In genomic region chr17:45581567-45581983, GRCm38 (mm10) we compare ENCODE assay signal across 8 mouse cellular contexts. TPM values are rescaled to one million over a fixed set of nuclear protein-coding genes. Genes with fewer than 3 reads are reported as not detected.
A peak's percentile ranks its signal among the peaks of the same experiment; 100 is the strongest.
DNase-seq lines count a peak whose midpoint lies in the region; ATAC-seq and TF ChIP-seq lines count a peak whose summit lies in the region.

No protein-coding gene starts in this region.

- no peak for ATAC-seq in midbrain, embryonic 15.5 days (replicated peaks)
- ATAC-seq in activated CD4-positive, CD25-positive, alpha-beta regulatory T cell, adult 4 months = peak; percentile 83
- ATAC-seq in embryonic facial prominence, embryonic 13.5 days (ENCODE audit: insufficient number of reproducible peaks, insufficient read depth, low FRiP score, low TSS enrichment, low read depth) = no peak
- ATAC-seq in hindbrain, embryonic 15.5 days (ENCODE audit: low FRiP score, low read depth) = no peak
- no peak for ATAC-seq in midbrain, postnatal 0 days (ENCODE audit: low FRiP score)
- ATAC-seq in stomach, postnatal 0 days (ENCODE audit: low FRiP score, low TSS enrichment) = peak; percentile 37

- no peak overlapping the region for H3K4me2 ChIP-seq in midbrain, embryonic 15.5 days
- no peak overlapping the region for H3K4me2 ChIP-seq in embryonic facial prominence, embryonic 13.5 days
- no peak overlapping the region for H3K4me2 ChIP-seq in hindbrain, embryonic 15.5 days
- no peak overlapping the region for H3K4me2 ChIP-seq in midbrain, postnatal 0 days (ENCODE audit: low read depth, low read length, poor library complexity, severe bottlenecking)
- H3K4me2 ChIP-seq in stomach, postnatal 0 days (replicated peaks; ENCODE audit: low read depth) = 0 out of 2 replicates have a peak overlapping the region, but pooled peaks have one; percentile 25

- H3K27ac ChIP-seq in midbrain, embryonic 10.5 days (replicated peaks) = no peak overlapping the region
- no peak overlapping the region for H3K27ac ChIP-seq in midbrain, embryonic 15.5 days
- H3K27ac ChIP-seq in embryonic facial prominence, embryonic 13.5 days = 0 out of 2 replicates have a peak overlapping the region, but pooled peaks have one; percentile 3
- H3K27ac ChIP-seq in hindbrain, embryonic 15.5 days (replicated peaks) = peak overlapping the region; percentile 1; the same call in 1 of the 2 replicates
- peak overlapping the region; percentile 25; the same call in 1 of the 2 replicates for H3K27ac ChIP-seq in limb, embryonic 10.5 days
- 0 out of 2 replicates have a peak overlapping the region, but pooled peaks have one; percentile 38 for H3K27ac ChIP-seq in midbrain, postnatal 0 days (ENCODE audit: low read depth, low read length)
- peak overlapping the region; percentile 71; the same call in 1 of the 2 replicates for H3K27ac ChIP-seq in stomach, postnatal 0 days (replicated peaks)

- TF ChIP-seq CTCF in midbrain, postnatal 0 days (IDR thresholded peaks at IDR 0.05) = peak; percentile 93
- peak; percentile 97 for TF ChIP-seq CTCF in stomach, postnatal 0 days (IDR thresholded peaks at IDR 0.05; ENCODE audit: low read depth)

- H3K9ac ChIP-seq in midbrain, embryonic 15.5 days = no peak overlapping the region
- no peak overlapping the region for H3K9ac ChIP-seq in embryonic facial prominence, embryonic 13.5 days
- H3K9ac ChIP-seq in hindbrain, embryonic 15.5 days = no peak overlapping the region
- no peak overlapping the region for H3K9ac ChIP-seq in midbrain, postnatal 0 days (replicated peaks; ENCODE audit: low read length, poor library complexity, severe bottlenecking)
- no peak overlapping the region for H3K9ac ChIP-seq in stomach, postnatal 0 days (ENCODE audit: low read length)

- peaks cover 31% of the 10 kb centered on the region for H3K4me1 ChIP-seq in midbrain, embryonic 10.5 days
- peaks cover 18% of the 10 kb centered on the region; the same call in 1 of the 2 replicates for H3K4me1 ChIP-seq in midbrain, embryonic 15.5 days
- peaks cover 32% of the 10 kb centered on the region for H3K4me1 ChIP-seq in embryonic facial prominence, embryonic 13.5 days
- H3K4me1 ChIP-seq in hindbrain, embryonic 15.5 days (replicated peaks) = peaks cover 25% of the 10 kb centered on the region
- peaks cover 31% of the 10 kb centered on the region for H3K4me1 ChIP-seq in limb, embryonic 10.5 days
- no peaks in the 10 kb centered on the region for H3K4me1 ChIP-seq in midbrain, postnatal 0 days (ENCODE audit: insufficient read depth, low read length)
- H3K4me1 ChIP-seq in stomach, postnatal 0 days (replicated peaks; ENCODE audit: control insufficient read depth, insufficient read depth) = 0 out of 2 replicates have a peak, but pooled peaks cover 5% of the 10 kb centered on the region

- 25% methylated on average over 2 of the region's 2 CpGs for WGBS in midbrain, embryonic 10.5 days
- WGBS in midbrain, embryonic 15.5 days = 26% methylated on average over 2 of the region's 2 CpGs
- 6% methylated on average over 2 of the region's 2 CpGs for WGBS in embryonic facial prominence, embryonic 13.5 days
- 8% methylated on average over 2 of the region's 2 CpGs for WGBS in hindbrain, embryonic 15.5 days
- WGBS in limb, embryonic 10.5 days = 16% methylated on average over 2 of the region's 2 CpGs
- WGBS in midbrain, postnatal 0 days = 8% methylated on average over 2 of the region's 2 CpGs
- 5% methylated on average over 2 of the region's 2 CpGs for WGBS in stomach, postnatal 0 days

- no peaks in the 10 kb centered on the region for H3K27me3 ChIP-seq in midbrain, embryonic 10.5 days (ENCODE audit: low read depth, poor library complexity, severe bottlenecking)
- H3K27me3 ChIP-seq in midbrain, embryonic 15.5 days (replicated peaks) = no peaks in the 10 kb centered on the region
- no peaks in the 10 kb centered on the region for H3K27me3 ChIP-seq in embryonic facial prominence, embryonic 13.5 days
- H3K27me3 ChIP-seq in hindbrain, embryonic 15.5 days = no peaks in the 10 kb centered on the region
- no peaks in the 10 kb centered on the region for H3K27me3 ChIP-seq in limb, embryonic 10.5 days (ENCODE audit: low read depth, poor library complexity, severe bottlenecking)
- no peaks in the 10 kb centered on the region for H3K27me3 ChIP-seq in midbrain, postnatal 0 days (ENCODE audit: insufficient read depth, low read length)
- no peaks in the 10 kb centered on the region for H3K27me3 ChIP-seq in stomach, postnatal 0 days (ENCODE audit: control insufficient read depth, insufficient read depth, low read length)

- H3K9me3 ChIP-seq in midbrain, embryonic 10.5 days (replicated peaks) = peaks cover 3% of the 10 kb centered on the region; the same call in 1 of the 2 replicates
- H3K9me3 ChIP-seq in midbrain, embryonic 15.5 days = no peaks in the 10 kb centered on the region
- peaks cover 3% of the 10 kb centered on the region; the same call in 1 of the 2 replicates for H3K9me3 ChIP-seq in embryonic facial prominence, embryonic 13.5 days
- H3K9me3 ChIP-seq in hindbrain, embryonic 15.5 days = no peaks in the 10 kb centered on the region
- no peaks in the 10 kb centered on the region for H3K9me3 ChIP-seq in limb, embryonic 10.5 days (replicated peaks)
- no peaks in the 10 kb centered on the region for H3K9me3 ChIP-seq in midbrain, postnatal 0 days (ENCODE audit: low read length)
- no peaks in the 10 kb centered on the region for H3K9me3 ChIP-seq in stomach, postnatal 0 days (ENCODE audit: control insufficient read depth, low read length)

- TF ChIP-seq EP300 in stomach, postnatal 0 days (optimal IDR thresholded peaks at IDR 0.05) = no peak

- DNase-seq in midbrain, embryonic 10.5 days (ENCODE audit: low spot score) = peak; percentile 63
- DNase-seq in limb, embryonic 10.5 days (ENCODE audit: low spot score) = peak; percentile 79
- peak; percentile 90 for DNase-seq in midbrain, postnatal 0 days (ENCODE audit: low spot score)
- peak; percentile 81 for DNase-seq in stomach, postnatal 0 days (ENCODE audit: low spot score)

- H3K4me3 ChIP-seq in midbrain, embryonic 10.5 days = no peak overlapping the region
- no peak overlapping the region for H3K4me3 ChIP-seq in midbrain, embryonic 15.5 days
- H3K4me3 ChIP-seq in embryonic facial prominence, embryonic 13.5 days = no peak overlapping the region
- H3K4me3 ChIP-seq in hindbrain, embryonic 15.5 days = no peak overlapping the region
- H3K4me3 ChIP-seq in limb, embryonic 10.5 days = no peak overlapping the region
- H3K4me3 ChIP-seq in midbrain, postnatal 0 days (ENCODE audit: low read depth, low read length) = no peak overlapping the region
- H3K4me3 ChIP-seq in stomach, postnatal 0 days (ENCODE audit: low read depth, low read length) = no peak overlapping the region

- peaks cover 8% of the 10 kb centered on the region for H3K36me3 ChIP-seq in midbrain, embryonic 10.5 days
- no peaks in the 10 kb centered on the region for H3K36me3 ChIP-seq in midbrain, embryonic 15.5 days (replicated peaks)
- H3K36me3 ChIP-seq in embryonic facial prominence, embryonic 13.5 days = peaks cover 3% of the 10 kb centered on the region
- no peaks in the 10 kb centered on the region for H3K36me3 ChIP-seq in hindbrain, embryonic 15.5 days
- H3K36me3 ChIP-seq in limb, embryonic 10.5 days = peaks cover 9% of the 10 kb centered on the region
- no peaks in the 10 kb centered on the region for H3K36me3 ChIP-seq in midbrain, postnatal 0 days (ENCODE audit: insufficient read depth, low read length)
- no peaks in the 10 kb centered on the region for H3K36me3 ChIP-seq in stomach, postnatal 0 days (ENCODE audit: control insufficient read depth, insufficient read depth, low read length)

RNA-seq across cellular contexts. Expression of gene Hsp90ab1, which starts 8.5 kb away (rescaled TPM):
- polyA plus RNA-seq in midbrain, embryonic 10.5 days (2016; fragmentation: Nextera tagmentation; extraction: Ambion mirVana) = 1,780 and 2,044 TPM in 2 replicates
- polyA plus RNA-seq in midbrain, embryonic 15.5 days (2015; fragmentation: Nextera tagmentation; extraction: Ambion mirVana) = 1,488 and 1,537 TPM in 2 replicates
- polyA plus RNA-seq in activated CD4-positive, CD25-positive, alpha-beta regulatory T cell, adult 4 months (2017; shearing (Covaris generic)) = 100 to 1,000 TPM; 836 to 982 TPM
- polyA plus RNA-seq in embryonic facial prominence, embryonic 13.5 days (2015; fragmentation: Nextera tagmentation; extraction: Ambion mirVana) = 1,480 and 1,606 TPM in 2 replicates
- polyA plus RNA-seq in hindbrain, embryonic 15.5 days (2015; fragmentation: Nextera tagmentation; extraction: Ambion mirVana) = 1,555 and 1,567 TPM in 2 replicates
- polyA plus RNA-seq in limb, embryonic 10.5 days (2016; fragmentation: Nextera tagmentation; extraction: Ambion mirVana) = 2,007 and 2,405 TPM in 2 replicates
- 1,063 and 1,068 TPM in 2 replicates for total RNA-seq in midbrain, postnatal 0 days (2014; rRNA removed)
- polyA plus RNA-seq in midbrain, postnatal 0 days (2015; fragmentation: Nextera tagmentation; extraction: Ambion mirVana) = 1,368 and 1,371 TPM in 2 replicates
- polyA plus RNA-seq in stomach, postnatal 0 days (2015; fragmentation: Nextera tagmentation; extraction: Ambion mirVana) = 715 and 750 TPM in 2 replicates

RNA-seq across cellular contexts. Expression of gene Slc29a1, which starts 17.8 kb away (rescaled TPM):
- polyA plus RNA-seq in midbrain, embryonic 10.5 days (2016; fragmentation: Nextera tagmentation; extraction: Ambion mirVana) = 62.9 and 70.6 TPM in 2 replicates
- polyA plus RNA-seq in midbrain, embryonic 15.5 days (2015; fragmentation: Nextera tagmentation; extraction: Ambion mirVana) = 30.7 and 33.0 TPM in 2 replicates
- 10 to 100 TPM; 82.3 to 85.3 TPM for polyA plus RNA-seq in activated CD4-positive, CD25-positive, alpha-beta regulatory T cell, adult 4 months (2017; shearing (Covaris generic))
- 69.8 and 77.4 TPM in 2 replicates for polyA plus RNA-seq in embryonic facial prominence, embryonic 13.5 days (2015; fragmentation: Nextera tagmentation; extraction: Ambion mirVana)
- 43.7 and 46.4 TPM in 2 replicates for polyA plus RNA-seq in hindbrain, embryonic 15.5 days (2015; fragmentation: Nextera tagmentation; extraction: Ambion mirVana)
- polyA plus RNA-seq in limb, embryonic 10.5 days (2016; fragmentation: Nextera tagmentation; extraction: Ambion mirVana) = 40.3 and 41.6 TPM in 2 replicates
- total RNA-seq in midbrain, postnatal 0 days (2014; rRNA removed) = 45.3 and 82.1 TPM in 2 replicates
- polyA plus RNA-seq in midbrain, postnatal 0 days (2015; fragmentation: Nextera tagmentation; extraction: Ambion mirVana) = 38.4 TPM in 2 replicates
- polyA plus RNA-seq in stomach, postnatal 0 days (2015; fragmentation: Nextera tagmentation; extraction: Ambion mirVana) = 49.4 and 55.3 TPM in 2 replicates

RNA-seq across cellular contexts. Expression of gene Slc35b2, which starts 17.9 kb away (rescaled TPM):
- polyA plus RNA-seq in midbrain, embryonic 10.5 days (2016; fragmentation: Nextera tagmentation; extraction: Ambion mirVana) = 122 and 124 TPM in 2 replicates
- 85.5 and 93.4 TPM in 2 replicates for polyA plus RNA-seq in midbrain, embryonic 15.5 days (2015; fragmentation: Nextera tagmentation; extraction: Ambion mirVana)
- polyA plus RNA-seq in activated CD4-positive, CD25-positive, alpha-beta regulatory T cell, adult 4 months (2017; shearing (Covaris generic)) = 10 to 100 TPM; 27.7 to 33.8 TPM
- 104 and 122 TPM in 2 replicates for polyA plus RNA-seq in embryonic facial prominence, embryonic 13.5 days (2015; fragmentation: Nextera tagmentation; extraction: Ambion mirVana)
- polyA plus RNA-seq in hindbrain, embryonic 15.5 days (2015; fragmentation: Nextera tagmentation; extraction: Ambion mirVana) = 89.9 and 90.4 TPM in 2 replicates
- polyA plus RNA-seq in limb, embryonic 10.5 days (2016; fragmentation: Nextera tagmentation; extraction: Ambion mirVana) = 102 and 105 TPM in 2 replicates
- total RNA-seq in midbrain, postnatal 0 days (2014; rRNA removed) = 91.7 and 113 TPM in 2 replicates
- 71.8 and 75.3 TPM in 2 replicates for polyA plus RNA-seq in midbrain, postnatal 0 days (2015; fragmentation: Nextera tagmentation; extraction: Ambion mirVana)
- 72.7 and 76.8 TPM in 2 replicates for polyA plus RNA-seq in stomach, postnatal 0 days (2015; fragmentation: Nextera tagmentation; extraction: Ambion mirVana)

RNA-seq across cellular contexts. Expression of gene Mymx, which starts 20.3 kb away (rescaled TPM):
- 0.21 and 0.39 TPM in 2 replicates for polyA plus RNA-seq in midbrain, embryonic 10.5 days (2016; fragmentation: Nextera tagmentation; extraction: Ambion mirVana)
- polyA plus RNA-seq in midbrain, embryonic 15.5 days (2015; fragmentation: Nextera tagmentation; extraction: Ambion mirVana) = not detected in 2 replicates
- polyA plus RNA-seq in activated CD4-positive, CD25-positive, alpha-beta regulatory T cell, adult 4 months (2017; shearing (Covaris generic)) = not detected
- 3.8 and 5.5 TPM in 2 replicates for polyA plus RNA-seq in embryonic facial prominence, embryonic 13.5 days (2015; fragmentation: Nextera tagmentation; extraction: Ambion mirVana)
- not detected in 2 replicates for polyA plus RNA-seq in hindbrain, embryonic 15.5 days (2015; fragmentation: Nextera tagmentation; extraction: Ambion mirVana)
- 1.2 TPM in 1 of 2 replicates, not detected in the other for polyA plus RNA-seq in limb, embryonic 10.5 days (2016; fragmentation: Nextera tagmentation; extraction: Ambion mirVana)
- not detected in 2 replicates for total RNA-seq in midbrain, postnatal 0 days (2014; rRNA removed)
- polyA plus RNA-seq in midbrain, postnatal 0 days (2015; fragmentation: Nextera tagmentation; extraction: Ambion mirVana) = not detected in 2 replicates
- polyA plus RNA-seq in stomach, postnatal 0 days (2015; fragmentation: Nextera tagmentation; extraction: Ambion mirVana) = 1.2 and 1.5 TPM in 2 replicates

RNA-seq across cellular contexts. Expression of gene Nfkbie, which starts 26.1 kb away (rescaled TPM):
- polyA plus RNA-seq in midbrain, embryonic 10.5 days (2016; fragmentation: Nextera tagmentation; extraction: Ambion mirVana) = 8.6 and 9.2 TPM in 2 replicates
- 3.5 and 5.3 TPM in 2 replicates for polyA plus RNA-seq in midbrain, embryonic 15.5 days (2015; fragmentation: Nextera tagmentation; extraction: Ambion mirVana)
- 10 to 100 TPM; 28.3 to 50.2 TPM for polyA plus RNA-seq in activated CD4-positive, CD25-positive, alpha-beta regulatory T cell, adult 4 months (2017; shearing (Covaris generic))
- polyA plus RNA-seq in embryonic facial prominence, embryonic 13.5 days (2015; fragmentation: Nextera tagmentation; extraction: Ambion mirVana) = 4.7 TPM in 2 replicates
- polyA plus RNA-seq in hindbrain, embryonic 15.5 days (2015; fragmentation: Nextera tagmentation; extraction: Ambion mirVana) = 4.8 and 6.4 TPM in 2 replicates
- 5.1 and 5.2 TPM in 2 replicates for polyA plus RNA-seq in limb, embryonic 10.5 days (2016; fragmentation: Nextera tagmentation; extraction: Ambion mirVana)
- total RNA-seq in midbrain, postnatal 0 days (2014; rRNA removed) = 2.0 and 4.8 TPM in 2 replicates
- polyA plus RNA-seq in midbrain, postnatal 0 days (2015; fragmentation: Nextera tagmentation; extraction: Ambion mirVana) = 2.5 and 3.1 TPM in 2 replicates
- 1.6 and 2.0 TPM in 2 replicates for polyA plus RNA-seq in stomach, postnatal 0 days (2015; fragmentation: Nextera tagmentation; extraction: Ambion mirVana)

Comparison
In these comparisons a context has a peak if more than half of its experiments do, and no peak if none do; other contexts are left out.
1. H3K27ac ChIP-seq: peak in embryonic facial prominence, embryonic 13.5 days (single experiment), hindbrain, embryonic 15.5 days (single experiment), limb, embryonic 10.5 days (single experiment), midbrain, postnatal 0 days (single experiment) and stomach, postnatal 0 days (single experiment); none in midbrain, embryonic 10.5 days (single experiment) and midbrain, embryonic 15.5 days (single experiment).
2. ATAC-seq: peak in activated CD4-positive, CD25-positive, alpha-beta regulatory T cell, adult 4 months (single experiment) and stomach, postnatal 0 days (single experiment); none in midbrain, embryonic 15.5 days (single experiment), embryonic facial prominence, embryonic 13.5 days (single experiment), hindbrain, embryonic 15.5 days (single experiment) and midbrain, postnatal 0 days (single experiment).
3. Peak in every context shown above with its lines, with median percentiles within 50 percentile points of each other: DNase-seq.